7 mouse cellular contexts compared by ENCODE assay signal in genomic region chr10:85829085-85829853, GRCm38 (mm10). TPM values are rescaled to one million over a fixed set of nuclear protein-coding genes. Genes with fewer than 3 reads are reported as not detected.
DNase-seq lines count a peak whose midpoint lies in the region; ATAC-seq lines count a peak whose summit lies in the region.
"Not testable (repeated sequence)": the region's sequence is repeated elsewhere in the genome, so short reads cannot be mapped to it uniquely, and the experiment has no call there.

Gene Pwp1 (plus strand): TSS chr10:85829494.

- H3K27ac ChIP-seq in intestine, embryonic 15.5 days, result not testable (repeated sequence)

- peak within 1 kb of the TSS; percentile 42 for H3K4me3 ChIP-seq in intestine, embryonic 15.5 days (replicated peaks)

- H3K36me3 ChIP-seq in intestine, embryonic 15.5 days, result not testable (repeated sequence)

- ATAC-seq in intestine, embryonic 15.5 days, result peak; percentile 92
- ATAC-seq in megakaryocyte-erythroid progenitor cell, adult 5-6 weeks (replicated peaks; ENCODE audit: low FRiP score, low TSS enrichment, poor library complexity, severe bottlenecking), result peak; percentile 87

- peak; percentile 14 for DNase-seq in adrenal gland, adult 8-10 months
- DNase-seq in embryo, embryonic 11.5 days (ENCODE audit: low read depth, low spot score), result peak; percentile 14
- DNase-seq in gastrocnemius, postnatal 36 days, result not testable (repeated sequence)
- peak; percentile 8 to 18 for DNase-seq in left cerebral cortex, postnatal 25 days (ENCODE audit: low spot score in 2 of 2)
- peak; percentile 23 for DNase-seq in right cerebral cortex, postnatal 25 days

- H3K9ac ChIP-seq in intestine, embryonic 15.5 days, result peak within 1 kb of the TSS; percentile 52

- not testable (repeated sequence) for H3K4me1 ChIP-seq in intestine, embryonic 15.5 days (replicated peaks)

- 3% methylated on average over 47 of the region's 49 CpGs for WGBS in intestine, embryonic 15.5 days

- intact Hi-C loops in gastrocnemius, postnatal 36 days (cut with DNase I); left cerebral cortex, postnatal 25 days (cut with DNase I): not testable (repeated sequence)

- not testable (repeated sequence) for H3K9me3 ChIP-seq in intestine, embryonic 15.5 days

- H3K4me2 ChIP-seq in intestine, embryonic 15.5 days (replicated peaks), result peak within 1 kb of the TSS; percentile 89

- not testable (repeated sequence) for H3K27me3 ChIP-seq in intestine, embryonic 15.5 days (replicated peaks)

RNA-seq across cellular contexts. Expression of gene Pwp1, which starts in this region (rescaled TPM):
- 10 to 100 TPM; 20.1 to 23.7 (median 22.6) TPM for total RNA-seq in adrenal gland, adult 8-10 months (2022)
- 10 to 100 TPM; 12.2 to 17.8 TPM for total RNA-seq in gastrocnemius, postnatal 36 days (2021)
- polyA plus RNA-seq in intestine, embryonic 15.5 days (2015; fragmentation: Nextera tagmentation; extraction: Ambion mirVana), result 64.0 and 65.6 TPM in 2 replicates
- total RNA-seq in left cerebral cortex, postnatal 25 days (2021), result 10 to 100 TPM; 16.8 to 17.7 TPM
- total RNA-seq in megakaryocyte-erythroid progenitor cell, adult 5-6 weeks (2014; fragmentation: Nextera tagmentation), result 44.4 and 55.2 TPM in 2 replicates
- total RNA-seq in megakaryocyte-erythroid progenitor cell, adult 5-6 weeks (2017), result 76.9 and 81.9 TPM in 2 replicates
